Mouse (Mus musculus) hindbrain, embryonic 10.5 days (tissue): Measurements from ENCODE around the gene Olfr69. TPM values are rescaled to one million over a fixed set of nuclear protein-coding genes. Genes with fewer than 3 reads are reported as not detected.
"Not testable (repeated sequence)": the region's sequence is repeated elsewhere in the genome, so short reads cannot be mapped to it uniquely, and the experiment has no call there.

Experiments
- DNase-seq: peaks from one replicate; pipeline ENCODE4 v3.0.0-alpha.2; 2017; ENCODE audit warnings: low spot score
- H3K27ac ChIP-seq: fragments of 300-500 bp; sonication (generic); 2 replicates; pipeline ENCODE4 v1.5.1; 2016; ENCODE audit warnings: mild to moderate bottlenecking, moderate library complexity
- H3K27me3 ChIP-seq: fragments of 300-500 bp; sonication (generic); 2 replicates; pipeline ENCODE4 v1.6.1; 2016; ENCODE audit warnings: mild to moderate bottlenecking; ENCODE audit not compliant: poor library complexity, insufficient read depth, severe bottlenecking
- H3K36me3 ChIP-seq: fragments of 300-500 bp; sonication (generic); 2 replicates; pipeline ENCODE4 v1.6.1; 2016; ENCODE audit warnings: mild to moderate bottlenecking, moderate library complexity
- H3K4me1 ChIP-seq: fragments of 300-500 bp; sonication (generic); replicated peaks from 2 replicates; pipeline ENCODE4 v1.6.1; 2016; ENCODE audit warnings: mild to moderate bottlenecking
- H3K4me3 ChIP-seq: fragments of 300-500 bp; sonication (generic); 2 replicates; pipeline ENCODE4 v1.5.1; 2016; ENCODE audit warnings: mild to moderate bottlenecking, moderate library complexity
- H3K9me3 ChIP-seq: fragments of 300-500 bp; sonication (generic); 2 replicates; pipeline ENCODE4 v1.6.1; 2016; ENCODE audit warnings: mild to moderate bottlenecking, moderate library complexity
- WGBS: fragments of 180-500 bp; shearing (Covaris S2); methylation state at CpG from one replicate; pipeline ENCODE4 v1.1.7; 2016; 5-methylcytosine and 5-hydroxymethylcytosine counted together
- polyA plus RNA-seq: library from polyadenylated mRNA; unstranded; fragments of >200 nt; fragmentation: Nextera tagmentation; extraction: Ambion mirVana; gene quantifications from 2 replicates; pipeline ENCODE4 v1.2.1, GENCODE M21; 2016

Olfr69 gene
- polyA plus RNA-seq, 1 experiment from 2014 or later = not detected

DNA sequence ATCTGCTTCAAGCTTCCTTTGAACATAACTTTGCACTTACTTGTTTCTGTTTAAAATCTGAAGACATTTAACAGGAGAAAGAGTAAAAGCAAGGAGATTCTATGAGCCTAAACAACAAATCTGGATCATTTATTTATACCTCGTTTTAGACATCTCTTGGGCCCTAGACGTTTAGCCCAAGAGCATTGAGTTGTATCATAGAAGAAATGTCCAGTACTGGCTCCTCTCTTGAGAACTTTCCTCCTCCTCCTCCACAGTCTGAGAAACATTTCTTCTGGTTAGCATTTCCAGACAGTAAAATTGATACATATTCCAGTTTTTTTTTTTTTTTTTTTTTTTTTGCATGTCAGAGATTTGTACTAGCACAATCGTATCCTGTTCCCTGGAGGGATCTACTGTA is 20.3 kb upstream of the Olfr69 start, which contains the start of gene Olfr67:
Olfr67 (minus strand) TSS at position 101 of the 400 bp plus-strand sequence.
- WGBS = 76% methylated on average over 3 of the region's 3 CpGs
- Histone ChIP-seq H3K9me3 (no peaks in the 10 kb centered on the region), H3K4me3 (no peak within 1 kb of the TSS), H3K4me1 (no peaks in the 10 kb centered on the region), H3K27ac (no peak within 1 kb of the TSS), H3K36me3 (no peaks in the 10 kb centered on the region), H3K27me3 (no peaks in the 10 kb centered on the region)
- DNase-seq = no peak

DNA sequence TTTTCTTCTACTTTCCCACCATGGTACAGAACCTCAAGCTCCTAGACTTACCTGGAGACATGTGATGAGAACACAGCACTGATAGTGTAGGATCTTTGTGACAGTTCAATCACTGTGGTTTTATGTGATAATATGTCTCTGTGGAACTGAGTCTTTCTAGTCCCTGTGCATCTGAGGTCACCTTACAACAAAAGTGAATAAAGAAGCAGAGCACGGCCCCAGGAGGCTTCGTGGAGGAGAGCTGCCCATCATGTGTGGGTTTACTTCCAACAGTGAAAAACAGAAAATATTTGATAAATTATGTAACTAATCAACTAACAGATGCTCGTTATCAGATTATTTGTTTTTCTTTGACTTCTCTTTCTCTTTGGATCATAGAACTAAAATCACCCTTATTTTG is 8.2 kb upstream of the Olfr69 start, which contains the start of gene Olfr68:
Olfr68 (minus strand) TSS at position 101 of the 400 bp plus-strand sequence.
- H3K4me3 ChIP-seq = no peak within 1 kb of the TSS
- no peak within 1 kb of the TSS for H3K27ac ChIP-seq
- H3K4me1 ChIP-seq = no peaks in the 10 kb centered on the region
- H3K27me3 ChIP-seq = no peaks in the 10 kb centered on the region
- H3K9me3 ChIP-seq = no peaks in the 10 kb centered on the region
- no peak for DNase-seq
- WGBS = 80% methylated on average over 3 of the region's 3 CpGs
- no peaks in the 10 kb centered on the region for H3K36me3 ChIP-seq

DNA sequence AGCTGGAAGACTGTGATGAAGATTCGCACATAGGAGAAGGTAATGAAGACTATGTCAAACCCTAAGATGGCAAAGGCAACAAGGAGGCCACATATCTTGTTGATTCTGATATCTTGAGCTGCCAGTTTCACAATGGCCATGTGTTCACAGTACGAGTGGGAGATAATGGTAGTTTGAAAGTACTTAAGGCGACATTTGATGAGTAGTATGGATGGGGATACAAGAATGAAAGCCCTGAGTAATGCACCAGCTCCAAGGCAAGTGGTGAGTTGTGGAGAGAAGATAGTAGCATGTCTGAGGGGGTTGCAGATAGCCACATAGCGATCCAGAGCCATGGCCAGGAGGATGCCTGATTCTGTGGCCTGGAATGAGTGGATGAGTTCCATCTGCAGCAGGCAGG is 6.3 kb upstream of the Olfr69 start:
- H3K4me1 ChIP-seq, H3K36me3 ChIP-seq, H3K27me3 ChIP-seq, H3K4me3 ChIP-seq, DNase-seq, H3K27ac ChIP-seq, H3K9me3 ChIP-seq: not testable (repeated sequence)
- WGBS = 82% methylated on average over 4 of the region's 4 CpGs

GRCm38 (mm10) chr7:103767687-103768086 is 3.7 kb downstream of the Olfr69 start:
- 88% methylated on average over 6 of the region's 6 CpGs for WGBS
- H3K9me3 ChIP-seq, H3K27me3 ChIP-seq, H3K36me3 ChIP-seq, H3K4me1 ChIP-seq, H3K27ac ChIP-seq, H3K4me3 ChIP-seq, DNase-seq: not testable (repeated sequence)

DNA sequence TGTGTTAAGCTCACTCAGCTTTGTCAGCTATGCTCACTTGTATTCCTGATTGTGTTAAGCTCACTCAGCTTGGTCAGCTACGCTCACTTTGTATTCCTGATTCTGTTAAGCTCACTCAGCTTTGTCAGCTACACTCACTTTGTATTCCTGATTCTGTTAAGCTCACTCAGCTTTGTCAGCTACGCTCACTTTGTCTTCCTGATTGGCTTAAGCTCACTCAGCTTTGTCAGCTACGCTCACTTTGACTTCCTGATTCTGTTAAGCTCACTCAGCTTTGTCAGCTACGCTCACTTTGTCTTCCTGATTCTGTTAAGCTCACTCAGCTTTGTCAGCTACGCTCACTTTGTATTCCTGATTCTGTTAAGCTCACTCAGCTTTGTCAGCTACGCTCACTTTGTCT is 9.2 kb downstream of the Olfr69 start:
- not testable (repeated sequence) for DNase-seq, H3K9me3 ChIP-seq, H3K4me1 ChIP-seq, H3K36me3 ChIP-seq, H3K27me3 ChIP-seq, H3K4me3 ChIP-seq, H3K27ac ChIP-seq
- WGBS = 92% methylated on average over 6 of the region's 6 CpGs

DNA sequence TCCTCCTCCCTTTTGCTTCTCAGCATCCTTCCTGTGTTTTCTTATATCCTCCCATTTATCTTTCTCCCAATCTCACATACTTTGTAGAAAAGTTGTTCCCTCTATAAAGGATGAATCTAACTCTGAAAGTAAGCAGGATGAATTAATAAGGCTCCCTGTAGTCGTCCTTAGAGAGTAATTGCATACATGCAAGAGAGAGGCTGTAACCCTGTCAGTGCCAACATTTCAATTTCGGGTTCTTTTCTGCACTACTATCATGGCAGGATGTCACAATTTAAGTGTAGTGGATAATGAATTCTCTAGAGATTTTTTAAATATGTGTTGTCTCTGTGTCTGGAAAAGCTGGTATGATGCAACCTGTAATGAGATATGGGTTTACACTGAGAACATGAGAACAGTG is 14.2 kb downstream of the Olfr69 start, which contains the start of gene Olfr630:
Olfr630 (minus strand) TSS at position 101 of the 400 bp plus-strand sequence.
- no peak within 1 kb of the TSS for H3K4me3 ChIP-seq
- DNase-seq = no peak
- WGBS = 52% methylated on average over 2 of the region's 2 CpGs

GRCm38 (mm10) chr7:103744843-103745242 is 26.6 kb downstream of the Olfr69 start, which contains the start of gene Olfr629:
Gene Olfr629, minus strand, starts transcription at chr7:103744943.
- Histone ChIP-seq H3K36me3 (no peaks in the 10 kb centered on the region), H3K4me1 (no peaks in the 10 kb centered on the region), H3K27ac (no peak within 1 kb of the TSS), H3K27me3 (no peaks in the 10 kb centered on the region), H3K4me3 (no peak within 1 kb of the TSS), H3K9me3 (0 out of 2 replicates have a peak, but pooled peaks cover 3% of the 10 kb centered on the region)
- 81% methylated on average over 2 of the region's 2 CpGs for WGBS
- no peak for DNase-seq

More for the DNA sequence above, 14.2 kb downstream of the Olfr69 start, which contains the start of gene Olfr630:
- H3K27ac ChIP-seq = no peak within 1 kb of the TSS
- H3K9me3 ChIP-seq = no peaks in the 10 kb centered on the region
- H3K4me1 ChIP-seq = no peaks in the 10 kb centered on the region
- no peaks in the 10 kb centered on the region for H3K27me3 ChIP-seq
- H3K36me3 ChIP-seq = no peaks in the 10 kb centered on the region

DNA sequence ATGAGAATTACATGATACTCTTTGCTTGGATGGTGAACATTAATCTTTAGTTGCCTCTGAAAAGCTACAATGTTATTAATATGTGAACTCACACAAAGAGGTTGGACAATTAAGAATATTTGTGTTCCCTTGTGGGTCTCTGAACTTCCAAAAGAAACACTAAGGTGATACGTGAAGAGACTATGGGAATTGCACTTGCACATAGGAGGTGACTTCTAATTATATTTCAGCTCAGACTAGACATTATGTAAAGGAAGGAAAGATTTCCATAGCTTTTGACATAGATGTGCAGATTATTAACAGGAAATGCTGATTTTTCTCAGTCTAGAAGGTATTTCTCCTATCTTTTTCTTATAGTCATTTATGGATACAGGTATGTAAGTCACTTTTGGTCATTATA is 41.3 kb downstream of the Olfr69 start, which contains the start of gene Olfr628:
Olfr628 (plus strand) TSS at position 301 of the 400 bp plus-strand sequence.
- Histone ChIP-seq H3K9me3 (no peaks in the 10 kb centered on the region), H3K36me3 (no peaks in the 10 kb centered on the region), H3K27ac (no peak within 1 kb of the TSS), H3K4me3 (no peak within 1 kb of the TSS), H3K27me3 (no peaks in the 10 kb centered on the region), H3K4me1 (no peaks in the 10 kb centered on the region)
- 85% methylated on average over 1 of the region's 1 CpGs for WGBS
- DNase-seq = no peak

DNA sequence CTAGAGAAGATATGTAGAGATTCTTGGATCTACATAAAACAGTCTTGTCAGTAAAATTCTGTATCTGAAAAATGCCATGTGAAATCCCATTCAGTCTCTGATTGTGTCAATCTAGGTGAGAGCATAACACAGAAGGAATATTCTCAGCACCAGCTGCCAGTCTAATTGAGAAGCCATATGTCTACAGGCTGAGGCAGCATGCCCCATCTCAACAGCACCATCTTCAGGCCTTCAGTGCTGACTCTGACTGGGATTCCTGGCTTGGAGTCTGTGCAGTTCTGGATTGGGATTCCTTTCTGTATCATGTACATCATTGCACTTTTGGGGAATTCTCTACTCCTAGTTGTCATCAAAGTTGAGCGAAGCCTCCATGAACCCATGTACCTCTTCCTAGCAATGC is 55.0 kb downstream of the Olfr69 start:
- H3K27ac ChIP-seq, H3K36me3 ChIP-seq, H3K4me3 ChIP-seq, H3K27me3 ChIP-seq, H3K9me3 ChIP-seq, DNase-seq, H3K4me1 ChIP-seq: not testable (repeated sequence)
- WGBS = 95% methylated on average over 1 of the region's 1 CpGs

Other genes with a start within 250 kb of the Olfr69 start
- not detected in 2 replicates for gene Olfr612, start 228.9 kb downstream of the Olfr69 start, polyA plus RNA-seq
- not detected in 2 replicates for gene Olfr613, start 223.5 kb downstream of the Olfr69 start, polyA plus RNA-seq
- not detected in 2 replicates for gene Olfr615, start 215.5 kb downstream of the Olfr69 start, polyA plus RNA-seq
- gene Olfr616, start 202.5 kb downstream of the Olfr69 start, polyA plus RNA-seq = not detected in 2 replicates
- not detected in 2 replicates for gene Olfr617, start 198.5 kb downstream of the Olfr69 start, polyA plus RNA-seq
- gene Olfr618, start 181.5 kb downstream of the Olfr69 start, polyA plus RNA-seq = not detected in 2 replicates
- not detected in 2 replicates for gene Olfr619, start 171.0 kb downstream of the Olfr69 start, polyA plus RNA-seq
- not detected in 2 replicates for gene Olfr620, start 159.1 kb downstream of the Olfr69 start, polyA plus RNA-seq
- not detected in 2 replicates for gene Olfr622, start 128.9 kb downstream of the Olfr69 start, polyA plus RNA-seq
- not detected in 2 replicates for gene Olfr623, start 107.9 kb downstream of the Olfr69 start, polyA plus RNA-seq
- gene Olfr624, start 100.4 kb downstream of the Olfr69 start, polyA plus RNA-seq = 0.03 TPM in 1 of 2 replicates, not detected in the other
- not detected in 2 replicates for gene Olfr625-ps1, start 88.9 kb downstream of the Olfr69 start, polyA plus RNA-seq
- gene Olfr243, start 56.9 kb downstream of the Olfr69 start, polyA plus RNA-seq = not detected in 2 replicates
- gene Olfr628, start 41.2 kb downstream of the Olfr69 start, polyA plus RNA-seq = not detected in 2 replicates
- gene Olfr629, start 26.7 kb downstream of the Olfr69 start, polyA plus RNA-seq = not detected in 2 replicates
- gene Olfr630, start 14.3 kb downstream of the Olfr69 start, polyA plus RNA-seq = not detected in 2 replicates
- gene Olfr68, start 8.1 kb upstream of the Olfr69 start, polyA plus RNA-seq = not detected in 2 replicates
- not detected in 2 replicates for gene Olfr67, start 20.2 kb upstream of the Olfr69 start, polyA plus RNA-seq
- 187 and 377 TPM in 2 replicates for gene Hbb-bt, start 42.4 kb upstream of the Olfr69 start, polyA plus RNA-seq
- 78.1 and 116 TPM in 2 replicates for gene Hbb-bs, start 56.5 kb upstream of the Olfr69 start, polyA plus RNA-seq
- gene Hbb-bh2, start 68.9 kb upstream of the Olfr69 start, polyA plus RNA-seq = 0.63 TPM in 1 of 2 replicates, not detected in the other
- gene Hbb-bh1, start 71.6 kb upstream of the Olfr69 start, polyA plus RNA-seq = 3,568 and 4,570 TPM in 2 replicates
- gene Hbb-y, start 81.6 kb upstream of the Olfr69 start, polyA plus RNA-seq = 8,684 and 9,134 TPM in 2 replicates
- gene Olfr66, start 114.7 kb upstream of the Olfr69 start, polyA plus RNA-seq = not detected in 2 replicates
- gene Olfr64, start 122.9 kb upstream of the Olfr69 start, polyA plus RNA-seq = not detected in 2 replicates
- not detected in 2 replicates for gene Olfr65, start 131.9 kb upstream of the Olfr69 start, polyA plus RNA-seq
- not detected in 2 replicates for gene Olfr631, start 157.2 kb upstream of the Olfr69 start, polyA plus RNA-seq
- not detected in 2 replicates for gene Olfr632, start 162.8 kb upstream of the Olfr69 start, polyA plus RNA-seq
- not detected in 2 replicates for gene Olfr633, start 172.8 kb upstream of the Olfr69 start, polyA plus RNA-seq
- gene Olfr635, start 199.6 kb upstream of the Olfr69 start, polyA plus RNA-seq = 0.03 TPM in 1 of 2 replicates, not detected in the other
- not detected in 2 replicates for gene Olfr638, start 227.2 kb upstream of the Olfr69 start, polyA plus RNA-seq
- 0.02 TPM in 1 of 2 replicates, not detected in the other for gene Olfr639, start 245.7 kb upstream of the Olfr69 start, polyA plus RNA-seq